Mouse (Mus musculus) embryonic fibroblast, embryonic 13.5 days (primary cell): ENCODE measurements around the gene Hoxd10.

Experiments used
- CTCF ChIP-seq: IDR thresholded peaks from 2 replicates; pipeline ENCODE4 v1.5.1; 2011; ENCODE audit warnings: mild to moderate bottlenecking, control low read depth, low read length, moderate library complexity, borderline replicate concordance; ENCODE audit not compliant: insufficient read depth
- POLR2A ChIP-seq: IDR thresholded peaks from 2 replicates; pipeline ENCODE4 v1.6.1; 2011; ENCODE audit warnings: low read depth, mild to moderate bottlenecking, control low read depth, low read length, moderate library complexity

GRCm38 (mm10) chr2:74671847-74672246 lies 19.9 kb upstream of the Hoxd10 start:
- TF ChIP-seq CTCF (no peak), POLR2A (no peak)
